Mouse (Mus musculus) thymus, postnatal 0 days (tissue): ENCODE data around the gene St3gal3. TPM values are rescaled to one million over a fixed set of nuclear protein-coding genes. Genes with fewer than 3 reads are reported as not detected.

Experiments used
- DNase-seq: peaks from one replicate; pipeline ENCODE4 v3.0.0-alpha.2; 2015; ENCODE audit warnings: low spot score
- polyA plus RNA-seq: library from polyadenylated mRNA; unstranded; fragments of >200 nt; fragmentation: Nextera tagmentation; extraction: Ambion mirVana; gene quantifications from 2 replicates; pipeline ENCODE4 v1.2.1, GENCODE M21; 2015

The St3gal3 gene
- polyA plus RNA-seq, 1 experiment from 2014 or later = 4.7 TPM

DNA sequence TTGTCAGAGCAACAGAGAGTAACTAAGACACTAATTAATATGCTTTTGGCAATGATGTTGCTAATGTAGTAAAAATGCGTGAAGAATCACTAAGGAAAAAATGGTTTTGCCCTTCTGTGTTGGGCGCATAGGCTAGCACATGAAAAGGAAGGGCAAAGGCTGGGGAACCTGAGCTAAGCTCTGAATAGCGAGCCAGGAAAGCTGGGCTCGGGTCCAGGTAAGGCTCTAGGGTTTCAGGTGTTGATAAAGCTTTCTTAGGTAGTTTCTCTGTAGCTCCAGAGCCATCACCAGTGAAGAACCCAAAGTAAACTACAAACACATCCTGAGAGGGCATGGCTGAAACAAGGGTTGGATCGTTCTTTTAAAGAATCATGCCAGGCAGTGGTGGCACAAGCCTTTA lies 6.8 kb upstream of the St3gal3 start:
- DNase-seq = no peak

- no peak for DNase-seq
These were observed 4.2 kb upstream of the St3gal3 start for GRCm38 (mm10) chr4:118138891-118139290.

- no peak for DNase-seq
These were observed 3.1 kb upstream of the St3gal3 start for GRCm38 (mm10) chr4:118137857-118138256.

GRCm38 (mm10) chr4:118137311-118137710 lies 2.6 kb upstream of the St3gal3 start:
- no peak for DNase-seq

GRCm38 (mm10) chr4:118135414-118135813 lies 700 bp upstream of the St3gal3 start:
- no peak for DNase-seq

- no peak for DNase-seq
These were observed 3.4 kb downstream of the St3gal3 start for GRCm38 (mm10) chr4:118131329-118131728.

GRCm38 (mm10) chr4:118123030-118123704 lies 11.5 kb downstream of the St3gal3 start:
- DNase-seq = no peak

DNA sequence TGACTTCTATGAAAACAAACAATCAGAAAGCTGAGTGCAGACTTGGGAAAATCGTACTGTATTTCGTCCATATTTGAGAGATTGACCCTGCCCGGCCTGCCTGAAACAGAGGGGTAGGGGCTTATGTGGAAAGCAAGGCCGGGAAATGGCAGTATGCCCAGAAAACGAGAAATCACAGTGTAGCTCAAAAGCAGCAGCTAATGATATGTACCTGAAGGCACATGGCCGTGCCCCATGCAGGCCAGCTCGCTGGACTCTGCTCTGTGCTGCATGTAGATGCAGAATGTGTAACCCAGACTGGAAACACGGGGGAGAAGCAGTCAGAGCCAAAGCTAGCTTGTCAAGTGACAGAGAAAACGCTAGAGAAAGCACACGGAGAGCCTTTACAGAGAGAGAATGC lies 12.6 kb downstream of the St3gal3 start:
- no peak for DNase-seq

DNA sequence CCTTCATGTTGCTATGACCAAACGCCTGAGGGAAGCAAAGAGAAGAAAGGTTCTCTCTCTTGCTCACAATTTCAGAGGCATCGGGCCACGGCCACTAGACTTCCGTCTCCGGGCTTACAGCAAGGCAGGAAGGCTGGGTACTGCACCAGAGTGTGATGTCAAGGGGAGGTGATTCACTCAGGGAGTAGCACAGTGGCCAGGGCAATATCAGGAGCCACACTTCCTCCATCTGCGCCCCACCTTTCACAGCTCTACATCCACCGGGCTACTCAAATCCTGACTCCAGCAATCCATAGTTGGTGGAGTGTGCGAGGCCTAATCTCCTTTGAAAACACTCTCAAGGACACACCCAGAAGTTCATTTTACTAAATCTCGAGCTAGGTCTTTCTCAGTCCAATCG lies 17.1 kb downstream of the St3gal3 start:
- DNase-seq = no peak

- DNase-seq = no peak
These were observed 18.6 kb downstream of the St3gal3 start for GRCm38 (mm10) chr4:118116098-118116497.

- DNase-seq = no peak
These were observed 19.6 kb downstream of the St3gal3 start for GRCm38 (mm10) chr4:118115132-118115531.

DNA sequence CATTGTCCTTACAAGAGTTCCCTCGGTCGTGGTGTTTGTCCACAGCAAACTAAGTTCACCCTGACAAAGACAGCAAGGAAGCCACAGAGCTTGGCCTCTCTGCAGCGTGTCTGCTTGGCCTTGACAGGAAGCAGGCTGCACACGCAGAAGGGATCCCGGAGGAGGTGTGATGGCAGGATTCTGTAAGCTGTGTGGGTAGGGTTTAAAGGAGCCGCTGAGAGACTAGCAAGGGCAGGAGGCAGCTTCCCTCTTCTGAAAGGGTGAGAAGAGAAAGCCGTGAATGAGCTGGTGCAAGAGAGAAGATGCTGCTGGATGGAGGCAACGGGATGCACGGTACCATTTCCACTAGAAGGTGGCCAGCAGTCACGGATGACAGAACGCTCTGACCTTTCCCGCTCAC lies 22.1 kb downstream of the St3gal3 start:
- DNase-seq = no peak

GRCm38 (mm10) chr4:118109649-118110048 lies 25.1 kb downstream of the St3gal3 start:
- no peak for DNase-seq

GRCm38 (mm10) chr4:118108779-118109178 lies 25.9 kb downstream of the St3gal3 start:
- DNase-seq = no peak

DNA sequence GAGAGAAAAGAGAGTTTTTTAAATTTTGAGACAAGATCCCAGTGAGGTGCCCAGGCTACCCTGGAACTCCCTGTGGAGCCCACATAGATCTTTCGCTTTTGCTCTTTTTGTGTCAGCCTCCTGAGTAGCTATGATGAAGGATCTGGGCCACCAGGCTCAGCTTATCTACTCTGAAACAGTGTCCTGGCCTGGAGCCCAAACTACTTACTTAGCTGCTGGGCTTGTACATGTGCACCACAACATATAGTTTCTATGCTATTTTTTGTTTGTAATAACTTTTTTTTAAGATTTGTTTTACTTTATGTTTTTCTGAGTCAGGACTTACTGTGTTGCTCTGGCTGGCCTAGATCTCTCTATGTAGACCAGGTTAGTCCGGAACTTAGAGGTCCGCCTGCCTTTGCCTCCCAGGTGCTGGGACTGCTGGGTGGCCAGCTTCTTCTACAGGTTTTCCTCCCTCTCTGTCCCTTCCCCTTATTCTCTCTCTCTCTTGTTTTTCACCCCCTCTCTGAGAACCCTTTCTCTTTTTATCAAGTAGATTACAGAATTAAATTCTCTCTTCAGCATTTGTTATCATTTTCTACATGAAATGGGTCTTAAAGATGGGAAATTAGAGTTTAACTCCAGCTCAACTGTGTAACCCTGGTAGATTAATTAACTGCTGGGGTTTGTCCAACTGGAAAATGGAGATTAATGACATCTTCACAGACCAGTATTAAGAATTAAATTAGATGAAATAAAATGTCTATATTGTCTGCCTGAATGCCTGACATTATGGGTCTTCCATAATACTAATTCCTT lies 29.3 kb downstream of the St3gal3 start:
- no peak for DNase-seq

DNA sequence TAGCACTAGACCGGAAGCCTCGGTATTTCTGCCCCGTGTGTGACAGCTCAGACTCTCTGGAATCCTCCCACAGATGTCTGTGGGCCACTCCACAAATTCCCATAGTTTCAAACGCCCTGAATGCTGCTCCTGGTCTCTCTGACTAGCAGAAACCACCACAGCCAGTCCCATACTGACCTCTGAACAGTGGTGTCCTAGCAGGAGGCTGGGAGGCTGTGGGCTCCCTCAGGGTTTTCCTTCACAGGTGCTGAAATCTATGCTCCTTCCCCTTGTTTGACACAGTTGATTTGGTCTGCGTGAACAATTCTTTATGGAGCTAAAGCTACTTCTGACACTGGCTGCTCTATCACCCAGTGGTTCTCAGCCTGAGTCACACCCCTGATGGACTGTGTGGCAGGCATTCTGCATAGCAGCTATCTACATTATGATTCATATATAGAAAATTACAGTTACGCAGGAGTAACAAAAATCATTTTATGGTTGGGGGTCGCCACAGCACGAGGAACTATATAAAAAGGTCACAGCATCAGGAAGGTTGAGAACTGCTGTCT lies 31.4 kb downstream of the St3gal3 start:
- DNase-seq = no peak

DNA sequence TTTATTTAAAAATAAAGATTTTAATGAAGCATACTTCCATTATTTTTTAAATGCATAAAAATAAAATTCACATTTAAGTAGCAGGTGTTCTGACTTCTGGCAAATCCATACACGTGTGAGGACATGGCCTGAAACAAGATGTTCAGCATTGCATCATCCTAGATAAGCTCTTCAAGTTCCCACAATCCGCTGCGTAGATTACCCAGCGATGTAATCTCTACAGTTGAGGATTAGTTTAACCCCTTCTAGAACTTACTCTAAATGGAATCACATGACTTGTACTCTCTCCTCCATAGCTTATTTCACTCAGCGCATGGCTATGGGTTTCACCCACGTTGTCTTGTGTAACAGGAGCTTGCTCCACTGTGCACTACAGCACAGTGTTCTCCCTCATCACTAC lies 33.2 kb downstream of the St3gal3 start:
- no peak for DNase-seq

DNA sequence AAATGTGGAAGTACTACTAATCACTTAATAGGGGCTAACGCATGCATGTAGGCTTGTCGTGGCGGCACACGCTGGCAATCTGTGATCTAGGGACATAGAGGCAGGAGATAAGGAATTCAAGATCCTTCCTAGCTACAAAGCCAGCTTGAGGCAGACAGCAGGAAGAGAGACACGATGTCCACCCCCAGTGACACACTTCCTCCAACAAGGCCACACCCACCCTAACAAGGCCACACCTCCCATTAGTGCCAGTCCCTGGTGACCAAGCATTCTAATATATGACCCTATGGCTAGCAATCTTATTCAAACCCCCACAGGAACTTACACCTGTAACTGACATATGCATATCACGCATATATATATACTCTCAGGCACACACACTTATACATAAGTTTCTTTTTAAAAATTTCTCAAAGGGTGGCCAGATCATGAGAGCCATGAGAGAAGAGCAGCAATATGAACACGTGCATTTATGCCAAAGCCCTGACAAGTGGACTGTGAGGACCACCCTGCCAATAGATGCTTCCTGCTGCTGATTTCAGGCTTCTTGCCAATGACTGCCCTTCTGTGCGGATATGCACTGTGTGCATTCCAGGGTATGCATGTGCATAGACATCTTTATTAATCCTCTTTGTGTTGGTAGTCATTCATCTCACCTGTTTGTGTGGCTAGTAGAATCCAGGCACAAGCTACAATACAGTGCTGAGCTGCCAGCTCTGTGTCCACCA lies 34.9 kb downstream of the St3gal3 start:
- DNase-seq = no peak

DNA sequence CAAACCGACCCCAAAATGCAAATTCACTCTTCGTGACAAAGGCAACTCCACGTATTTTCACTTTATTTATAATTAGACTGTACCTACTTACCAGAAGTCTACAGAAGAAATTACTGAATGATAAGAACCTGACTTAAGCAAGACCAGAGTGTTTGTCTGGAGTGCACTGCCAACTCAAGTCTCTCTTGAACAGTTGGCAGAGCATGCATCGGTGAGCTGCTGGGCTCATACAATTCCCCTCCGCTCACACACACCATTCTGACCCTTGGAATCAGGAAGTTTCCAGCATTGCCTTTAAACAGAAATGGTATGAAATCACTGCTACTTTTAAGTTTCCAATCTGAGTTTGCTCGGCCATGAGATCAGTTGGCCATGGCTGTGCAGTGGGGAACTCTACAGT lies 36.1 kb downstream of the St3gal3 start:
- no peak for DNase-seq

GRCm38 (mm10) chr4:118096069-118096468 lies 38.6 kb downstream of the St3gal3 start:
- DNase-seq = no peak

DNA sequence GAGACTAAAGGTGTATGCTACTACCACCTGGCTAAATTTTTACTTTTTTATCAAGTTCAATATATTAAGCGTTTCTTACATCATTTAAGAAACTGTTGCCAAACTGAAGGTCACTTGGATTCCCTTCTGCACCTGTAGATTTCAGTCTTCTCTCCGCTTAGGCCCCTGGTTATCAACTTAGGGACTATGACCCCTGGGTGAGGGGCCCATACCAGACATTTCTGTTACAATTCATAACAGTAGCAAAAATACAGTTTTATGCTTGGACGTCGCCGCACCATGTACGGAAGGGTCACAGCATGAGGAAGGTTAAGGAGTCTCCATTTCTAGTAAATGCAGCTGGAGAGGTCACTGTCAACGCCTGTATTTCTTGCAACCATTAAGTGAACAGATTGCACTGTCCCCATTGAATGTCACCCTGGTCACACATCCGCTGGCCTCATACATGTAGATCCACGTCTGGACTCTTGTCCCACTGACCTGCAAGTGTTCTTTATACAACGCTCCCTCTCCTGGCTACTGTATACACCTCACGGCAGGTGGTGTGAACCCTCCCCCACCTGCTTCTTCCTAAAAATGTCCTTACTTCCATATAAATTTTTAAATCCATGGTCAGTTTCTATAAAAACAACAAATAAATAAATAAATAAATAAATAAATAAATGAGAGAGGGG lies 41.8 kb downstream of the St3gal3 start:
- no peak for DNase-seq
